Mouse (Mus musculus): Measurements from ENCODE around the gene Phyhd1.

Phyhd1 gene

DNA sequence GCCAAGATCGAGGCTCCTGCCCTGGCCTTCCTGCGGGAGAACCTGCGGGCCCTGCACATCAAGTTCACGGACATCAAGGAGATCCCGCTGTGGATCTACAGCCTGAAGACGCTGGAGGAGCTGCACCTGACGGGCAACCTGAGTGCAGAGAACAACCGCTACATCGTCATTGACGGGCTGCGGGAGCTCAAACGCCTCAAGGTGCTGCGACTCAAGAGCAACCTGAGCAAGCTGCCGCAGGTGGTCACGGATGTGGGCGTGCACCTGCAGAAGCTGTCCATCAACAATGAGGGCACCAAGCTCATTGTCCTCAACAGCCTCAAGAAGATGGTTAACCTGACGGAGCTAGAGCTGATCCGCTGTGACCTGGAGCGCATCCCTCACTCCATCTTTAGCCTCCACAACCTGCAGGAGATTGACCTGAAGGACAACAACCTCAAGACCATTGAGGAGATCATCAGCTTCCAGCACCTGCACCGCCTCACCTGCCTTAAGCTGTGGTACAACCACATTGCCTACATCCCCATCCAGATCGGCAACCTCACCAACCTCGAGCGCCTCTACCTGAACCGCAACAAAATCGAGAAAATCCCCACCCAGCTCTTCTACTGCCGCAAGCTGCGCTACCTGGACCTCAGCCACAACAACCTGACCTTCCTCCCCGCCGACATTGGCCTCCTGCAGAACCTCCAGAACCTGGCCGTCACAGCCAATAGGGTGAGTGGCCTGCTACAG lies 9.2 kb upstream of the Phyhd1 start:
- no peak for DNase-seq

DNA sequence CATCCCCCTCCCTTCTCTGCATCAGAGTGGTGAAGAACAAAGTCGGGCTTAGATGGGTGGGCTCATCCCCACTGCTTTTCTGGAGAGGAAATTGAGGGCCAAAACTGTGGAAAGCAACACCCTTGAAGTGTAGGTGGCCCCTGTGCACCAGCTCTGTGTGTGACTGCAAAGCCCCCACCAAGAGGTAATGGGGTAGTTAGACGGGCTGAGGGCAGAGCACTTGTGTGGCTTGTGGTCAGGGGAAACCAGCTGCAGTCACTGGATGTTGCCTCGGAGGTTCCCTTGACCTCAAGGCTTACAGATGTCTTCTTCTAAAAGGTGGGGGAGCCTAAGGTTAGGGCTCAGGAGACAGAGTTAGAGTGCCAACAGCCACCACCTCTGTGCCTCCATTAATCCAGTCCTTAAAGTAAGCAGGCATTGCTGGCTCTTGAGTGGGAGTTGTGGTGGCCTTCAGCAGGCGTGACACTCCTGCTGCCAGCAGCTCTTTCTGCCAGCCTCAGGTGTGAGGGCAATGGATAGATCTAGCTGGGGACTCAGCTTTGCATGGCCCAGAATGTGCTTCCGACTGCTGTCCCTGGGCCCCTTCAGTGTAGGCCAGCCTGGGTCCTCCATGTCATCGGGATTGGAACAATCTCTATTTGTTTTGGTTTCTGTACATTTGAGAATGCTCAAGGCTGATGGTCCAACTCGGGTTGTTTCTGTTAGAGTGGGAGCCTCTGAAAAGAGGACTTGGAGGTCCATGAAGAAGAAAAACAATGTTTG lies 8.1 kb upstream of the Phyhd1 start:
- no peak for DNase-seq

DNA sequence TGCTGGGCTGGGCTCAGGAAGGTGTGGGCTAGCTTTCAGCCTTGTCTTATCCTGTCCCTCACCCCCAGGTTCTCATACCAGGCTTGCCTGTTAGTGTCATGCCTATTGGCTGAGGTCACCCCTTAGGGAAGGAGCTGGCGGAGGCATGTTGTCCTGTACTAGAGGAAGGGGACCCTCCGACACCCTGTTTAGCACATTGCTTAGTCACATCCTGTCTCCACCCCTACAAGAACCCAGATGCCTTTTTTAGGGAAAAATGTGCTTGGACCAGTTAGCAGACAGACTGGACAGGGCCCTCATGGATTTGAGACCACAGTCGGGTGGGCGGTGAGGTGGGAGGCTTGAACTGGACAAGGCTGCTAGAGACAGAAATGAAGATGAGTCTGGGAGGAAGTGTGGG lies 7.4 kb upstream of the Phyhd1 start:
- DNase-seq = peak; percentile 54 to 87

DNA sequence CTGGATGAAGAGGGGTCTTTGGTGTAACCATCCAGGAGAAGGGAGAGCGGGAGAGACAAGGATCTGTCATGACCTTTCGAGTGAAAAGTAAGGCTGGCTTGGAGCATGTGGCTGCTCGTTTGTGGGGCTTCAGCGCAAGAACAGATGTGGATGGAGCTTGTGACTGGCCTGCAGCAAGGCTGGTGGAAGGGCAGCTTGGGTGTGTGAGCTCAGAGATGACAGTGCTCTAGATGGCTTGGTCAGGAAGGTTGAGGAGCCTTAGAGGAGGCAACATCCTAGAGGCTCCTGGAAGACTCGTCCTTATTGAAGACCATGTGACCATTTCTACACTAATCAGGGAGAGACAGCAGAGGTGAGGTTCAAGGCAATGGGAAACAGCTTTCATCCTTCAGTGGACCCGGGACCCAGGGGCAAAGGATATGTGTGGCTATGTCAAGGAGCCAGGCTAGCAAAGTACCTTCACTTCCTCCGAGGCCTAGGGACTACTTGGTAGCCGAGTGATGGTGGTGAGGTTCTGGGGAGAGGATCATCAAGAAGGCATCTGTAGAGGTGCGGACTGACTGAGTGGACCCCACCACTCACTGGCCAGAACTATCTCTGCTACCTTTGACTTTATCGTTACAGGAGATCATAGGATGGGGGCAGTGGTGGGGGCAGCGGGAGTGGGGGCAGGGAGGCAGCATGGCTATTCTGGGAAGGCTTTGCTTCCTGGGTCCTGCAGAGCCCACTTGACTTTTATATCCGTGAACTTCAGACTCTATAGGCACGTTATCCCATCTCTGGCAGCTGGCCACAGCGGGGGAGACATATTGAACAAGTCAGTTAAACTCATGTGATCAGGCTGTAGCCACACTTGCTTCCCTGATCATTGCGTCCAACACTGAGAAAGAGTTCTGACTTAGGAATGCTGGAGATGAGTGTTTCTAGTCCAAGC lies 6.6 kb upstream of the Phyhd1 start:
- peak; percentile 56 to 65 for DNase-seq

- DNase-seq = peak in 1 of 2 experiments; percentile 9
These were observed 4.8 kb upstream of the Phyhd1 start for GRCm38 (mm10) chr2:30261064-30261736.

DNA sequence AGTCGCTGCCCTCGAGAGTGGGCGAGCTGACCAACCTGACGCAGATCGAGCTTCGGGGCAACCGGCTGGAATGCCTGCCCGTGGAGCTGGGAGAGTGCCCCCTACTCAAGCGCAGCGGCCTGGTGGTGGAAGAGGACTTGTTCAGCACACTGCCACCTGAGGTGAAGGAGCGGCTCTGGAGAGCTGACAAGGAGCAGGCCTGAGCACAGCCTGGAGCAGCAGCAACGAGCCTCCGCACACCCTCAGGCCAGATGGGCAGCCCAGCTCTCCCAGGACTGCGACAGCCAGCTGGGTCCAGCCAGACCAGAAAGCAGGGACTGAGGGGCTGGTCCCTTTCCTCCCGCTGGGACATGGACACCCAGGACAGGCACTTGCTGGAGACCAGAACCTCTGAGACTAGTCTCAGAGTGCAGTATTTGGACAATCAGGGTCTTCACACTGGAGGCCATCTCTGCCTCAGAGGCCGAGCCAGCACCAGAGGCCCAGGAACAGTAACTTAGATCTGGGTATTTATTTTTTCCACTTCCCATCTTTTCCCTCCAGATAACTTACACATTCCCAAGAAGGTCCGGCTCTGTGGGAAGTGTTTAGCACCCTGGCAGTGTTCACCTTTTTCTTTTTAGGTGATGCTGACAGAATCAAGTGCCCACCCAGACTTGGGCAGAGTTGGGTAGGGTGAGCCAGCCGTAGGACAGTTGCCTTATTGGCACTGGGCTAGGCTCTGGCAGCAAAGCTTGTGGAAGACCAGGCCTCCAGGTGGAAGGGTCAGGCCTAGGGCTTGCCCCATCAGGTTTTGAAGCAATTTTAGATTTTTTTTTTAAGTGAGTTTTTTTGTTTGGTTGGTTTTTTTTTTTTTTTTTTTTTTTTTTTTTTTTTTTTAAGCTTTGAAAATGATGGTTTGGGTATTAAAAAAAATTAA lies 3.8 kb upstream of the Phyhd1 start:
- peak in 1 of 2 experiments; percentile 5 for DNase-seq

- peak; percentile 86 to 88 for DNase-seq
These were observed 3.1 kb upstream of the Phyhd1 start for GRCm38 (mm10) chr2:30262840-30263441.

DNA sequence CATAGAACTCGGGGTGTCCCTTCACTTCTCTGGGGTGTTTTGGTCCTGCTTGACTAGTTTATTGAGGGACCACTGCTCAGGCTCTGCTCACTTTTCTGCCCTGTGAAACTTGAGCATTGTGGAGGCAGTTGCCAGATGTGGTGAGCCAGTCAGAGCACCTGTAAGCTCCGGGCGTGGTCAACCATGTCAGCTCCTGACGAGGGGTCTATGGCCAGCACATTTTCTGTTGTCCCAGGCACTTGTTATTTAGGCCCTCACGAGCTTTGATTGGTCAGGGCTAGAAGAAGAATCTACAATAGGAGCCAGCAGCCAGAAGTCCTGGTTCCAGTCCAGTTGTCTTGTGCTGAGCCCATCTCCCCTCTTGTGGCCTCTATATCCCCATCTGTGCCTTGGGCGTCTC lies 2.2 kb upstream of the Phyhd1 start:
- no peak for DNase-seq

DNA sequence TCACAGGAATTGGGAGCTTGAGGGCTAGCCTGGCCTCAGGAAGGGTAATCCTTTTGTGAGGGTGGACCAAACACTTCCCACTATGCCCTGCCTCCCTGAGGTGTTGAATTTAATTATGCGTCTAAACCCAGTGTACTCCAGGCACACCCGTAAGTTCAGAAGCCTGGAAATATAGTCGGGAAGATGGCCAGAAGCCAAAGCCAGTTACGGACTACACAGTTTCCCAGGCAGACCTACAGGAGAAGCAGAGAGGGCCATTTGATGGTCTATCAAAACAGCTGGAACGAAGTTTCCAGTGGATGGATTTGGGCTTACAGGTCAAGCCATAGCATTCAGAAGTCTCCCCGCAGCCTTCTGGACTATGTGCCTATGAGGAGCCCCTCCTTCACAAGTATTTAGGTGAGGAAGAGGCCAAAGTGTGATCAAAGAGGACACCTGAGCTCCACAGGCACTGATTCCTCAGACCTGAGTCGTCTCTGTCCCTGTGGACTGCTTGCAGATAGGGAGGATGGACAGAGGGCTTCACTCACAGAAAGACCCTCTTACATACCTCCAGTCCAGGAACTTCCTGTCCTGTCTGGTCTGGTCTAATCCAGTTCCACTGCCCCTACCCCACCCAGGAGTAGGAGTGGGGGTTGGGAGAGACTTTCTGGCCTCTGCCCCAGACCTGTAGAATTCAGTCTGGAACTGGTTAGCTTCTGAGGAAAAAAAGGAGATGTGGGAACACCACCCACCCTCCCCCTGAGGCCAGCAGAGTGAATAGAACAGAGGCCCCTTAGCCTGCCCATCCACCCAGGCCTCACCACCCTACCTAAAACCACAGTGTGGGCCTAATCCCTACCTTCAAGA lies 1.1 kb upstream of the Phyhd1 start:
- peak; percentile 50 to 61 for DNase-seq

GRCm38 (mm10) chr2:30266392-30266941 lies 464 bp downstream of the Phyhd1 start:
- DNase-seq = peak; percentile 91 to 94

DNA sequence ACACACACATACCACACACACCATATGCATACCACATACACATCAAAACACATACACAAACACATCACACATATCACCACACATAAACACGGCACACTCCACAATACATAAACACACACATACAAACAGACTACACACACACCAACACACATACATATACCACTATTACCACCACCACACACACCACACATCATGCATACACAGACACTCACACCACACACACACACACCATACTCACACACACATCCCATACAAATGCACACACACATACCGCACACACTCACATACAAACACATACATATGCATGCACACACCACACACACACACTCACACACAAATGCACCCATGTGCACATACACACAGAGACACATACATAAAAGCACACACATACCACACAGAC lies 1.5 kb downstream of the Phyhd1 start:
- DNase-seq = no peak

- no peak for DNase-seq
These were observed 2.4 kb downstream of the Phyhd1 start for GRCm38 (mm10) chr2:30268371-30268770.

GRCm38 (mm10) chr2:30269241-30269990 lies 3.4 kb downstream of the Phyhd1 start:
- DNase-seq = no peak

DNA sequence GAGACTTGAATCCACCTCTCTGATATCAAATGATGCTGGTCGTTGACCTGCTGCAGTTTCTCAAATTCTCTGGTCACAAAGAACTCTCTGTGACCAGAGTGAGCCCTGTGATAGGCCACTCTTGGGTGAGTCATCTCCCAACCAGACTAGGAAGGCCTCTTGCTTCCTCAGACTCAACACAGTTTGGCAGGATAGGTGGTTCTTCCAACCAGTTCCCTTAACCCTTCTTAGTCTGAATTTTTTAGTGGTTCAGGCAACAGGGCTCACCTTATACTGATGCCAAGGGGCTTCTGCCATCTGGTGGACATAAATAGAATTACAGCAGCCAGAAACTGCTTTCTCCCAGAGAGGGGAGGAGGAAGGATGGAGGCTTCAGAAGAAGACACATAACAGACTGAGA lies 4.1 kb downstream of the Phyhd1 start:
- peak; percentile 72 to 89 for DNase-seq

- DNase-seq = no peak
These were observed 14.7 kb downstream of the Phyhd1 start, which contains the start of gene Gm28038 for GRCm38 (mm10) chr2:30280743-30281142. Gene Gm28038, plus strand, starts transcription at chr2:30281043.

DNA sequence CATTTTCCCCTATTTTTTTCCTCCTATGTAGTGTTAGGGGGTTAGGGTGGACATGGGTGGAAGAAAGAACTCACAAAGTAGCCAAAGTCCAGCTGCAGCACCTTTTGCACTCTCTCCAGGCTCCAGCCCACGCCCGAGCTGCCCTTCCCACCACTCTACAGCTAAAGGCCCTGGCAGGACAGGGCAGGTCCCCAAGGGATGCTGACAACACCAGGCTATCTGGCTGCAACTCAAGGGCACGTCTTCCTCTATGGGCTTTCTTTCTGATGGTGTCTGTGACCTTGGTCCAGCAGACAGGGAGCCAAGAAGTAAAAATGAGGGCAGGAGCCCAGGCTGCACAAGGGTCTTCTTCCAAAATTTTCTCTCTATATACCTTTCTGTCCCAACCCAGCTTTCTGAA lies 15.6 kb downstream of the Phyhd1 start:
- no peak for DNase-seq

GRCm38 (mm10) chr2:30283193-30283592 lies 17.2 kb downstream of the Phyhd1 start:
- no peak for DNase-seq

GRCm38 (mm10) chr2:30285004-30285403 lies 19.0 kb downstream of the Phyhd1 start:
- DNase-seq = no peak
